Mouse (Mus musculus) MEL (cell line): ENCODE data around the gene Gm28557. TPM values are rescaled to one million over a fixed set of nuclear protein-coding genes. Genes with fewer than 3 reads are reported as not detected.

Source experiments
- DNase-seq: peaks from one replicate; pipeline ENCODE4 v3.0.0; 2011; ENCODE audit warnings: low read depth, low spot score
- H3K27ac ChIP-seq: 2 replicates; pipeline ENCODE4 v1.5.1; 2012; ENCODE audit warnings: low read depth, mild to moderate bottlenecking, control low read depth, low read length, moderate library complexity; ENCODE audit not compliant: control insufficient read depth
- H3K27me3 ChIP-seq, 2 experiments: fragments of 150-350 bp in 1 of 2; sonication (generic) in 1 of 2; 2 replicates each; pipeline ENCODE4 v1.6.1; 2012; ENCODE audit warnings: low read length in 2 of 2, mild to moderate bottlenecking in 2 of 2, improper control_type of control experiment in 1 of 2, moderate library complexity in 1 of 2; ENCODE audit not compliant: insufficient read depth in 2 of 2, control insufficient read depth in 1 of 2
- H3K36me3 ChIP-seq, 2 experiments: 2 replicates each; pipeline ENCODE4 v1.6.1; 2012 to 2014; ENCODE audit warnings: low read length in 2 of 2, improper control_type of control experiment in 1 of 2, inconsistent platforms in 1 of 2, mild to moderate bottlenecking in 1 of 2; ENCODE audit not compliant: insufficient read depth in 2 of 2, control insufficient read depth in 1 of 2
- H3K4me1 ChIP-seq, 2 experiments: fragments of 150-350 bp in 1 of 2; sonication (generic) in 1 of 2; 2 replicates each; pipeline ENCODE4 v1.6.1; 2012; ENCODE audit warnings: low read length in 2 of 2, improper control_type of control experiment in 1 of 2, mild to moderate bottlenecking in 1 of 2; ENCODE audit not compliant: insufficient read depth in 2 of 2, control insufficient read depth in 1 of 2
- H3K4me3 ChIP-seq, 2 experiments: fragments of 150-350 bp in 1 of 2; sonication (generic) in 1 of 2; 2 replicates each; pipeline ENCODE4 v1.5.1; 2012; ENCODE audit warnings: low read depth in 2 of 2, low read length in 2 of 2, mild to moderate bottlenecking in 2 of 2, moderate library complexity in 2 of 2, control low read depth in 1 of 2, improper control_type of control experiment in 1 of 2; ENCODE audit not compliant: control insufficient read depth in 1 of 2, insufficient read depth in 1 of 2
- H3K79me2 ChIP-seq: 2 replicates; pipeline ENCODE4 v1.6.1; 2012; ENCODE audit warnings: mild to moderate bottlenecking, low read length, moderate library complexity; ENCODE audit not compliant: control insufficient read depth, poor library complexity, insufficient read depth
- H3K9ac ChIP-seq: 2 replicates; pipeline ENCODE4 v1.6.1; 2012; ENCODE audit warnings: low read depth, mild to moderate bottlenecking, control low read depth, low read length, moderate library complexity; ENCODE audit not compliant: control insufficient read depth, poor library complexity, severe bottlenecking
- H3K9me3 ChIP-seq: fragments of 150-350 bp; sonication (generic); replicated peaks from 2 replicates; pipeline ENCODE4 v1.6.1; 2012; ENCODE audit warnings: mild to moderate bottlenecking, low read length, improper control_type of control experiment, moderate library complexity; ENCODE audit not compliant: insufficient read depth
- CTCF ChIP-seq, 3 experiments: IDR thresholded peaks in 2 of 3; conservative IDR thresholded peaks in 1 of 3; 2 replicates each; pipeline ENCODE4 v1.5.1; 2011 to 2012; ENCODE audit warnings: low read length in 3 of 3, low read depth in 2 of 3, mild to moderate bottlenecking in 2 of 3, improper control_type of control experiment in 1 of 3, inconsistent platforms in 1 of 3, mixed read lengths in 1 of 3, moderate library complexity in 1 of 3; ENCODE audit not compliant: control insufficient read depth in 1 of 3, insufficient read depth in 1 of 3, poor library complexity in 1 of 3, severe bottlenecking in 1 of 3
- ELF1 ChIP-seq: IDR thresholded peaks from 2 replicates; pipeline ENCODE4 v1.6.1; 2014; ENCODE audit warnings: low read depth, mild to moderate bottlenecking, inconsistent platforms, low read length, improper control_type of control experiment, moderate library complexity
- EP300 ChIP-seq, 2 experiments: IDR thresholded peaks; 2 replicates each; pipeline ENCODE4 v1.6.1; 2011; ENCODE audit warnings: improper control_type of control experiment in 2 of 2, low read length in 2 of 2, low read depth in 1 of 2, mild to moderate bottlenecking in 1 of 2
- ETS1 ChIP-seq: IDR thresholded peaks from 2 replicates; pipeline ENCODE4 v1.6.1; 2012; ENCODE audit warnings: low read depth, mild to moderate bottlenecking, inconsistent platforms, low read length, improper control_type of control experiment, moderate library complexity
- GATA1 ChIP-seq: IDR thresholded peaks from 2 replicates; pipeline ENCODE4 v1.6.1; 2011; ENCODE audit warnings: low read depth, low read length, improper control_type of control experiment
- HCFC1 ChIP-seq: IDR thresholded peaks from 2 replicates; pipeline ENCODE4 v1.6.1; 2012; ENCODE audit warnings: low read depth, mild to moderate bottlenecking, inconsistent platforms, low read length, improper control_type of control experiment, moderate library complexity
- JUND ChIP-seq: IDR thresholded peaks from 2 replicates; pipeline ENCODE4 v1.6.1; 2011; ENCODE audit warnings: low read depth, mild to moderate bottlenecking, improper control_type of control experiment, low read length
- KAT2A ChIP-seq: conservative IDR thresholded peaks from 2 replicates; pipeline ENCODE4 v1.6.1; 2012; ENCODE audit warnings: low read depth, low read length, improper control_type of control experiment, inconsistent platforms
- MAFK ChIP-seq: IDR thresholded peaks from 2 replicates; pipeline ENCODE4 v1.6.1; 2011; ENCODE audit warnings: low read depth, mild to moderate bottlenecking, low read length, improper control_type of control experiment, borderline replicate concordance
- MAX ChIP-seq: IDR thresholded peaks from 2 replicates; pipeline ENCODE4 v1.6.1; 2011; ENCODE audit warnings: low read length, improper control_type of control experiment
- MEF2A ChIP-seq: IDR thresholded peaks from 2 replicates; pipeline ENCODE4 v1.6.1; 2014; ENCODE audit warnings: low read depth, mild to moderate bottlenecking, inconsistent platforms, low read length, improper control_type of control experiment; ENCODE audit not compliant: poor library complexity, insufficient replicate concordance, severe bottlenecking; ENCODE audit errors: extremely low read depth
- MXI1 ChIP-seq: IDR thresholded peaks from 2 replicates; pipeline ENCODE4 v1.6.1; 2011; ENCODE audit warnings: mild to moderate bottlenecking, low read depth, low read length, improper control_type of control experiment
- MYB ChIP-seq: IDR thresholded peaks from 2 replicates; pipeline ENCODE4 v1.6.1; 2011; ENCODE audit warnings: mild to moderate bottlenecking, low read depth, low read length, improper control_type of control experiment
- MYC ChIP-seq: IDR thresholded peaks from 2 replicates; pipeline ENCODE4 v1.6.1; 2011; ENCODE audit warnings: low read depth, mild to moderate bottlenecking, low read length, improper control_type of control experiment, moderate library complexity
- POLR2A ChIP-seq, 2 experiments: IDR thresholded peaks; 2 replicates each; pipeline ENCODE4 v1.6.1; 2011 to 2012; ENCODE audit warnings: low read length in 2 of 2, mild to moderate bottlenecking in 2 of 2, control low read depth in 1 of 2, improper control_type of control experiment in 1 of 2, low read depth in 1 of 2, moderate library complexity in 1 of 2; ENCODE audit not compliant: control insufficient read depth in 1 of 2, insufficient read depth in 1 of 2, poor library complexity in 1 of 2
- POLR2AphosphoS2 ChIP-seq: IDR thresholded peaks from 2 replicates; pipeline ENCODE4 v1.6.1; 2011; ENCODE audit warnings: low read length, improper control_type of control experiment
- SIN3A ChIP-seq: IDR thresholded peaks from 2 replicates; pipeline ENCODE4 v1.6.1; 2012; ENCODE audit warnings: low read length, improper control_type of control experiment, inconsistent platforms
- SMC3 ChIP-seq: IDR thresholded peaks from 2 replicates; pipeline ENCODE4 v1.6.1; 2011; ENCODE audit warnings: low read depth, low read length, improper control_type of control experiment
- ZMIZ1 ChIP-seq: IDR thresholded peaks from 2 replicates; pipeline ENCODE4 v1.6.1; 2012; ENCODE audit warnings: low read depth, mild to moderate bottlenecking, inconsistent platforms, low read length, improper control_type of control experiment, moderate library complexity
- polyA plus RNA-seq, 2 experiments: library from polyadenylated mRNA; stranded (reverse) in 1 of 2; unstranded in 1 of 2; fragments of >175 nt in 1 of 2; fragments of >200 nt in 1 of 2; gene quantifications; 2 replicates each; pipeline versions ENCODE4 v1.2.1 to v1.2.4; 2012; ENCODE audit warnings: low replicate concordance in 2 of 2, low read depth in 1 of 2; ENCODE audit not compliant: insufficient read length in 2 of 2, insufficient read depth in 1 of 2, missing spikeins in 1 of 2
- total RNA-seq: library from RNA; depleted of rRNA; stranded (reverse); fragments of 300-350 nt; gene quantifications from 2 replicates; pipeline ENCODE4 v1.2.3, GENCODE M21; 2012

Gm28557 gene
- total and polyA plus RNA-seq, 3 experiments, result 2.1 to 2.9 TPM; not detected in 1

DNA sequence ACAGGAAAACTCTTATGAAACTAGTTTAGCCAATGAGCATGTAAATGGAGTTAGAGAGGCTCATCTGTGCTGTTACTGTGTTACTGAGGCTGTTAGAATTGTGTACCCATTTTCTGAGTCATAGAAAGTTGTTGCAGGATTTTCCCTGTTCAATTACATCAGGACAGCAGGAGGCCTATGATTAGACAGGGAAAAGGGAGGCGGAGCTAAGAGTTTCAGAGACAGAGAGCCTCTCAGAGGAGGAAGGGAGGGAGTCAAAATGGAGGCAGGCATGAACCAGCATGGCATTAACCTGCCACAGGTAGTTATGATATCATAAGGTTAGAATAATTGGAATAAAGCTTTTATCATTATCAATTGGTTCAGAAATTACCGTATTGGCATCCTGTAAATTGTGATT is 35.6 kb downstream of the Gm28557 start:
- DNase-seq, result no peak
- Histone ChIP-seq H3K36me3 (peaks cover 0 to 14% of the 10 kb centered on the region in 2 experiments; a peak in 2 of 4 replicates), H3K27me3 (no peaks in the 10 kb centered on the region)
- TF ChIP-seq JUND, result no peak
- no peak for TF ChIP-seq MAFK
- no peak for TF ChIP-seq POLR2AphosphoS2
- TF ChIP-seq MXI1, result no peak
- no peak for TF ChIP-seq ETS1
- TF ChIP-seq MAX, result no peak
- no peak for TF ChIP-seq MYB
- no peak for TF ChIP-seq ZMIZ1
- TF ChIP-seq SIN3A, result no peak
- TF ChIP-seq ELF1, result no peak
- TF ChIP-seq MEF2A, result no peak
- TF ChIP-seq KAT2A, result no peak
- no peak for TF ChIP-seq GATA1
- no peak for TF ChIP-seq HCFC1
- no peak for TF ChIP-seq EP300 (IDR thresholded peaks at IDR 0.05; ENCODE audit: low read depth in 1 of 2, low read length in 2 of 2)
- no peak for TF ChIP-seq POLR2A (IDR thresholded peaks at IDR 0.05; ENCODE audit: control insufficient read depth in 1 of 2, insufficient read depth in 1 of 2, low read depth in 1 of 2, low read length in 2 of 2, poor library complexity in 1 of 2)
- no peak for TF ChIP-seq CTCF (IDR thresholded peaks at IDR 0.05 in 2 of 3, conservative IDR thresholded peaks at IDR 0.05 in 1 of 3; ENCODE audit: control insufficient read depth in 1 of 3, insufficient read depth in 1 of 3, low read depth in 2 of 3, low read length in 3 of 3, poor library complexity in 1 of 3, severe bottlenecking in 1 of 3)
- TF ChIP-seq, all 39 proteins: peak for 0
- no peaks in the 10 kb centered on the region; the same call in 1 of the 2 replicates for H3K79me2 ChIP-seq
- no peak overlapping the region for H3K9ac ChIP-seq
- no peak overlapping the region for H3K4me3 ChIP-seq
- no peaks in the 10 kb centered on the region for H3K9me3 ChIP-seq
- H3K27ac ChIP-seq, result no peak overlapping the region
- H3K4me1 ChIP-seq, result no peaks in the 10 kb centered on the region

DNA sequence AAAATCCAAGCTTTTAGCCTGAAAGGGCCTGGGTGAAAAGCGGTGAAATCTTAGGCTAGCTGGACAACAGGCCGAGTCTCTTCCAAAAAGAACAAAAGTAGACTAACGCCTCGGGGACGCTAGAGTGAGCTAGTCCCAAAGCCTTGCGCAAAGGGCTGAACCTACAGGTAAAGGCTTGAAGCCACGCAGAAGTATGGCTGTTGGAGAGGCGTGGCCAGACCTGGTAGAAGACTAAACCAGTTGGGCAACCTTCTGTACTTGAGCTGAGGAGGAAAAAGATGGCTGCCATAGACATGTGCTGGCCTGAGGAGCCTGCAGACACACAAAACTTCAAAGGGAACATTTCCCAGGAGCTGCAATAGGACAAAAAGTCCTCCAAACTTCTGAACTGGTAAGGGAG is 43.0 kb downstream of the Gm28557 start:
- no peak for TF ChIP-seq POLR2AphosphoS2
- TF ChIP-seq SMC3, result no peak
- no peak for TF ChIP-seq MEF2A
- no peak for TF ChIP-seq JUND
- no peak for TF ChIP-seq ETS1
- TF ChIP-seq POLR2A (IDR thresholded peaks at IDR 0.05; ENCODE audit: control insufficient read depth in 1 of 2, insufficient read depth in 1 of 2, low read depth in 1 of 2, low read length in 2 of 2, poor library complexity in 1 of 2), result no peak
- no peak for TF ChIP-seq MYC
- Histone ChIP-seq H3K9me3 (no peaks in the 10 kb centered on the region), H3K36me3 (peaks cover 0 to 7% of the 10 kb centered on the region in 2 experiments; a peak in 2 of 4 replicates), H3K4me1 (peaks cover 0 to under 1% of the 10 kb centered on the region in 2 experiments; a peak in 1 of 4 replicates), H3K9ac (no peak overlapping the region), H3K27me3 (no peaks in the 10 kb centered on the region), H3K79me2 (no peaks in the 10 kb centered on the region), H3K27ac (no peak overlapping the region), H3K4me3 (no peak overlapping the region)
- no peak for DNase-seq
